In genomic region chr6:86541650-86542049, GRCm38 (mm10) we compare ENCODE assay signal across 12 mouse cellular contexts. TPM values are rescaled to one million over a fixed set of nuclear protein-coding genes. Genes with fewer than 3 reads are reported as not detected.
DNase-seq lines count a peak whose midpoint lies in the region; ATAC-seq and TF ChIP-seq lines count a peak whose summit lies in the region.
"Had no signal": no experiment of that assay in that cellular context is flagged by ENCODE, and none has a peak within 500 bp of the region (broad histone marks: within the 10 kb centered on the region; RNA-seq: fewer than 3 reads in every experiment).

No protein-coding gene starts in this region.

- no peak overlapping the region for H3K4me3 ChIP-seq in liver, embryonic 12.5 days
- H3K4me3 ChIP-seq: neural tube, embryonic 12.5 days had no signal

- H3K9ac ChIP-seq in liver, embryonic 12.5 days: no peak overlapping the region
- H3K9ac ChIP-seq: neural tube, embryonic 12.5 days had no signal

- H3K27ac ChIP-seq in liver, embryonic 12.5 days: no peak overlapping the region
- H3K27ac ChIP-seq: macrophage; neural tube, embryonic 12.5 days had no signal

- POLR2A ChIA-PET in Patski (lab: Charles Lee): no interaction called here

- DNase-seq in liver: peak; percentile 13
- peak; percentile 62 for DNase-seq in CD4-positive, CD25-positive, alpha-beta regulatory T cell, adult 2 months (ENCODE audit: low read depth, low spot score)
- no peak for DNase-seq in Patski (ENCODE audit: low read depth, low spot score)
- DNase-seq in cerebellum, adult 9-11 months: no peak
- DNase-seq in cerebellum, postnatal 10 days: no peak
- no peak for DNase-seq in ovary, adult 18-20 months (ENCODE audit: low spot score)
- DNase-seq: gastrocnemius, postnatal 10 days; right cerebral cortex, postnatal 25 days had no signal

- peaks cover 65% of the 10 kb centered on the region for H3K36me3 ChIP-seq in liver, embryonic 12.5 days

- ATAC-seq in liver, embryonic 12.5 days: no peak
- ATAC-seq in Patski: no peak
- 0 out of 2 replicates have a peak, but pooled peaks have one; percentile 22 for ATAC-seq in megakaryocyte-erythroid progenitor cell, adult 5-6 weeks (replicated peaks; ENCODE audit: low FRiP score, low TSS enrichment, poor library complexity, severe bottlenecking)

- CTCF ChIA-PET in Patski (lab: Charles Lee): interaction anchor here (0.8 to 2.5 kb wide), 9 partner anchors 8 to 135 kb away, joined by 3 to 12 read pairs (median 3); no protein-coding TSS in a partner anchor

- peaks cover 8% of the 10 kb centered on the region for H3K4me1 ChIP-seq in liver, embryonic 12.5 days
- H3K4me1 ChIP-seq: neural tube, embryonic 12.5 days had no signal

- no peaks in the 10 kb centered on the region for H3K27me3 ChIP-seq in liver, embryonic 12.5 days (replicated peaks)
- no peaks in the 10 kb centered on the region for H3K27me3 ChIP-seq in Patski
- H3K27me3 ChIP-seq: neural tube, embryonic 12.5 days had no signal

- peak; percentile 73 for TF ChIP-seq CTCF in Patski (IDR thresholded peaks at IDR 0.05)

- H3K9me3 ChIP-seq in liver, embryonic 12.5 days (replicated peaks): no peaks in the 10 kb centered on the region
- H3K9me3 ChIP-seq: neural tube, embryonic 12.5 days had no signal

- WGBS in liver, embryonic 12.5 days (ENCODE audit: insufficient replicate concordance): 72% methylated on average over 2 of the region's 2 CpGs

- in situ Hi-C loops in Patski (cut with MboI; ENCODE audit: low pct_unique_long_range_greater_than_20kb): loop anchor here (10.0 kb wide), 1 partner anchor 263 kb away; no protein-coding TSS in a partner anchor

- H3K4me2 ChIP-seq in liver, embryonic 12.5 days: no peak overlapping the region
- H3K4me2 ChIP-seq: neural tube, embryonic 12.5 days had no signal

RNA-seq across cellular contexts. Expression of gene Pcbp1, which starts 15.5 kb away (rescaled TPM):
- polyA plus RNA-seq in liver, embryonic 12.5 days (2016; fragmentation: Nextera tagmentation; extraction: Ambion mirVana): 465 and 466 TPM in 2 replicates
- polyA plus RNA-seq in Patski (2021): 240 TPM
- 289 and 315 TPM in 2 replicates for total RNA-seq in megakaryocyte-erythroid progenitor cell, adult 5-6 weeks (2014; fragmentation: Nextera tagmentation)
- 118 and 123 TPM in 2 replicates for total RNA-seq in megakaryocyte-erythroid progenitor cell, adult 5-6 weeks (2017)

Comparison
In these comparisons a context has a peak if more than half of its experiments do, and no peak if none do; other contexts are left out.
1. DNase-seq: peak in liver (single experiment) and CD4-positive, CD25-positive, alpha-beta regulatory T cell, adult 2 months (single experiment); none in Patski (single experiment), cerebellum, adult 9-11 months (single experiment), cerebellum, postnatal 10 days (0 of 2) and ovary, adult 18-20 months (single experiment).